Mouse (Mus musculus): Measurements from ENCODE around the gene Lrp1.

GRCm38 (mm10) chr10:127569450-127569849, 51.5 kb downstream of the Lrp1 start:
- TF ChIP-seq CTCF (IDR thresholded peaks at IDR 0.05; ENCODE audit: insufficient read depth, low read depth, low read length) (peak; percentile 72), POLR2A (IDR thresholded peaks at IDR 0.05; ENCODE audit: insufficient read depth, low read depth, low read length) (no peak)
